Mouse (Mus musculus) liver, postnatal 0 days (tissue): ENCODE data around the gene Usf2. TPM values are rescaled to one million over a fixed set of nuclear protein-coding genes. Genes with fewer than 3 reads are reported as not detected.

Experiments
- ATAC-seq: fragments of 200-750 bp; cut with Nextera tagmentation; 2 replicates; pipeline ENCODE4 v1.8.0; 2017; ENCODE audit warnings: mild to moderate bottlenecking, moderate library complexity
- DNase-seq: peaks from one replicate; pipeline ENCODE4 v3.0.0-alpha.2; 2016
- H3K27ac ChIP-seq: fragments of 300-500 bp; sonication (generic); 2 replicates; pipeline ENCODE4 v1.5.1; 2014; ENCODE audit warnings: antibody characterized with exemption, moderate library complexity, mild to moderate bottlenecking, low read depth
- H3K27me3 ChIP-seq: fragments of 300-500 bp; sonication (generic); 2 replicates; pipeline ENCODE4 v1.6.1; 2014; ENCODE audit warnings: low read length, control low read depth, mixed read lengths; ENCODE audit not compliant: insufficient read depth
- H3K36me3 ChIP-seq: fragments of 300-500 bp; sonication (generic); replicated peaks from 2 replicates; pipeline ENCODE4 v1.6.1; 2014; ENCODE audit warnings: mild to moderate bottlenecking, control low read depth, low read length, moderate library complexity, mixed read lengths; ENCODE audit not compliant: insufficient read depth
- H3K4me1 ChIP-seq: fragments of 300-500 bp; sonication (generic); 2 replicates; pipeline ENCODE4 v1.6.1; 2014; ENCODE audit warnings: antibody characterized with exemption, mild to moderate bottlenecking, control low read depth; ENCODE audit not compliant: insufficient read depth
- H3K4me2 ChIP-seq: fragments of 300-500 bp; sonication (generic); 2 replicates; pipeline ENCODE4 v1.6.1; 2014; ENCODE audit warnings: low read depth, mild to moderate bottlenecking, low read length, moderate library complexity, mixed read lengths
- H3K4me3 ChIP-seq: fragments of 300-500 bp; sonication (generic); 2 replicates; pipeline ENCODE4 v1.5.1; 2014; ENCODE audit warnings: low read depth, low read length
- H3K9ac ChIP-seq: fragments of 300-500 bp; sonication (generic); replicated peaks from 2 replicates; pipeline ENCODE4 v1.6.1; 2014; ENCODE audit warnings: mild to moderate bottlenecking, moderate library complexity
- H3K9me3 ChIP-seq: fragments of 300-500 bp; sonication (generic); 2 replicates; pipeline ENCODE4 v1.6.1; 2016; ENCODE audit warnings: mild to moderate bottlenecking, control low read depth, low read length, mixed read lengths
- CTCF ChIP-seq: sonication (generic); IDR thresholded peaks from 2 replicates; pipeline ENCODE4 v1.5.1; 2016; ENCODE audit warnings: antibody characterized with exemption, low read depth
- EP300 ChIP-seq: IDR thresholded peaks from 2 replicates; pipeline ENCODE4 v1.6.1; 2016; ENCODE audit warnings: antibody characterized with exemption, low read depth, mild to moderate bottlenecking
- WGBS: fragments of 180-500 bp; shearing (Covaris S2); extraction: QIAGEN DNeasy Blood & Tissue Kit; methylation state at CpG from one replicate; pipeline ENCODE4 v1.1.7; 2014; ENCODE audit not compliant: insufficient replicate concordance; 5-methylcytosine and 5-hydroxymethylcytosine counted together
- polyA plus RNA-seq: library from polyadenylated mRNA; unstranded; fragments of >200 nt; fragmentation: Nextera tagmentation; extraction: Ambion mirVana; gene quantifications from 2 replicates; pipeline ENCODE4 v1.2.1, GENCODE M21; 2015

Gene Usf2
- polyA plus RNA-seq, 1 experiment from 2014 or later: 11.6 TPM

GRCm38 (mm10) chr7:30908992-30909431 lies 47.6 kb downstream of the Usf2 start:
- Histone ChIP-seq H3K36me3 (no peaks in the 10 kb centered on the region), H3K9ac (no peak overlapping the region), H3K4me3 (no peak overlapping the region), H3K27ac (no peak overlapping the region), H3K4me2 (peak overlapping the region; percentile 62), H3K27me3 (no peaks in the 10 kb centered on the region), H3K4me1 (peaks cover 13% of the 10 kb centered on the region), H3K9me3 (no peaks in the 10 kb centered on the region)
- DNase-seq (no peak), ATAC-seq (no peak)
- TF ChIP-seq CTCF (no peak), EP300 (no peak)
- 22% methylated on average over 17 of the region's 17 CpGs for WGBS

GRCm38 (mm10) chr7:30908277-30908991 lies 48.2 kb downstream of the Usf2 start:
- ATAC-seq: peak; percentile 60; the same call in 1 of the 2 replicates
- DNase-seq: peak; percentile 58
- H3K27me3 ChIP-seq: no peaks in the 10 kb centered on the region
- no peak overlapping the region for H3K4me3 ChIP-seq
- peak overlapping the region; percentile 62 for H3K4me2 ChIP-seq
- no peaks in the 10 kb centered on the region for H3K36me3 ChIP-seq
- H3K27ac ChIP-seq: no peak overlapping the region
- 9% methylated on average over 24 of the region's 26 CpGs for WGBS
- TF ChIP-seq EP300 (no peak), CTCF (no peak)
- H3K9ac ChIP-seq: no peak overlapping the region
- H3K9me3 ChIP-seq: no peaks in the 10 kb centered on the region
- peaks cover 13% of the 10 kb centered on the region for H3K4me1 ChIP-seq

- peaks cover 8% of the 10 kb centered on the region; the same call in 1 of the 2 replicates for H3K4me1 ChIP-seq
- WGBS: 31% methylated on average over 4 of the region's 4 CpGs
- H3K4me3 ChIP-seq: no peak overlapping the region
- no peak overlapping the region for H3K4me2 ChIP-seq
- ATAC-seq: no peak
- no peak for DNase-seq
- no peak overlapping the region for H3K9ac ChIP-seq
- no peaks in the 10 kb centered on the region for H3K27me3 ChIP-seq
- no peak overlapping the region for H3K27ac ChIP-seq
- H3K36me3 ChIP-seq: no peaks in the 10 kb centered on the region
- no peaks in the 10 kb centered on the region for H3K9me3 ChIP-seq
- peak; percentile 70 for TF ChIP-seq CTCF
- TF ChIP-seq EP300: no peak
Measured at GRCm38 (mm10) chr7:30904042-30904441, 52.6 kb downstream of the Usf2 start.

Other genes with a start within 250 kb of the Usf2 start
- 1.1 and 1.6 TPM in 2 replicates for gene Atp4a, start 244.6 kb downstream of the Usf2 start, polyA plus RNA-seq
- 153 and 158 TPM in 2 replicates for gene Tmem147, start 227.3 kb downstream of the Usf2 start, polyA plus RNA-seq
- gene Gapdhs, start 213.1 kb downstream of the Usf2 start, polyA plus RNA-seq: 0.12 TPM in 1 of 2 replicates, not detected in the other
- gene Sbsn, start 205.3 kb downstream of the Usf2 start, polyA plus RNA-seq: 0.69 and 0.77 TPM in 2 replicates
- 1.5 and 1.8 TPM in 2 replicates for gene Dmkn, start 193.0 kb downstream of the Usf2 start, polyA plus RNA-seq
- gene Krtdap, start 168.9 kb downstream of the Usf2 start, polyA plus RNA-seq: not detected in 2 replicates
- 1.6 and 2.1 TPM in 2 replicates for gene Ffar2, start 133.0 kb downstream of the Usf2 start, polyA plus RNA-seq
- gene Ffar3, start 100.6 kb downstream of the Usf2 start, polyA plus RNA-seq: not detected in 2 replicates
- gene Ffar1, start 95.2 kb downstream of the Usf2 start, polyA plus RNA-seq: 0.06 TPM in 1 of 2 replicates, not detected in the other
- gene Cd22, start 76.5 kb downstream of the Usf2 start, polyA plus RNA-seq: 1.5 and 2.2 TPM in 2 replicates
- gene Mag, start 41.9 kb downstream of the Usf2 start, polyA plus RNA-seq: 0.47 and 0.51 TPM in 2 replicates
- gene Hamp2, start 32.1 kb downstream of the Usf2 start, polyA plus RNA-seq: 0.49 TPM in 1 of 2 replicates, not detected in the other
- gene Hamp, start 12.8 kb downstream of the Usf2 start, polyA plus RNA-seq: 142 and 248 TPM in 2 replicates
- gene Lsr, start 16.7 kb upstream of the Usf2 start, polyA plus RNA-seq: 28.2 and 33.7 TPM in 2 replicates
- 4.0 and 5.0 TPM in 2 replicates for gene Fam187b, start 17.0 kb upstream of the Usf2 start, polyA plus RNA-seq
- gene Fxyd5, start 85.7 kb upstream of the Usf2 start, polyA plus RNA-seq: 25.8 and 29.4 TPM in 2 replicates
- gene Fxyd7, start 94.7 kb upstream of the Usf2 start, polyA plus RNA-seq: 0.16 TPM in 1 of 2 replicates, not detected in the other
- 300 and 302 TPM in 2 replicates for gene Fxyd1, start 100.4 kb upstream of the Usf2 start, polyA plus RNA-seq
- gene Lgi4, start 102.5 kb upstream of the Usf2 start, polyA plus RNA-seq: 0.11 TPM in 1 of 2 replicates, not detected in the other
- gene Fxyd3, start 119.9 kb upstream of the Usf2 start, polyA plus RNA-seq: 3.4 TPM in 2 replicates
- 250 and 259 TPM in 2 replicates for gene Hpn, start 158.5 kb upstream of the Usf2 start, polyA plus RNA-seq
- 2.8 and 3.1 TPM in 2 replicates for gene Scn1b, start 170.2 kb upstream of the Usf2 start, polyA plus RNA-seq
- 7.1 and 8.9 TPM in 2 replicates for gene Gramd1a, start 199.1 kb upstream of the Usf2 start, polyA plus RNA-seq